Mouse (Mus musculus): Measurements from ENCODE around the gene Gse1. TPM values are rescaled to one million over a fixed set of nuclear protein-coding genes. Genes with fewer than 3 reads are reported as not detected.

Gene Gse1
- polyA plus RNA-seq, 1 experiment = 14.7 TPM

DNA sequence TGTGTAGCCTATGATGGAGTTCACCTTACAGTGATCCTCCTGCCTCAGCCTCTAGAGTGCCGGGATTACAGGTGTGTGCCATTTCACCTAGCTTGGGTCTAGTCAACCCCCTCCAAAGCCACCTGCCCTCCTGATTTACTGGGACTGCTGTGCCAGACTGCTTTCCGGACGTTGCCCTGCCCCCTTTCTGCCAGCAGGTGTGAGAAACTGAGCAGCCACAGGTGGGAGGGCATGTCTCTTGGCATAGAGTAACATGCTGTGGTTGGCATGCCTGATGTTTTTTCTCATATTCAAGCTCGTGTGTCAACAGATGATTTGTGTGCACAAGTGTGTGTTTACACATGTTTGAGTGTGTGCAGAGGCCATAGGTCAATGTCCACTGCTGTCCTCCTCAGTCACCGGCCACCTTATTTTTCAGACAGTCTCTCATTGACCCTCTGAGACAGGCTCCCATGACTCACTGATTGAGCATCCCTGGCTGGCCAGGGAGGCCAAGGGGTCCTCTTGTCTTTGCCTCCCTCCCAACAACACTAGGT is 15.7 kb downstream of the Gse1 start:
- Histone ChIP-seq H3K27me3 (ENCODE audit: control insufficient read depth, insufficient read depth, insufficient read length) (no peaks in the 10 kb centered on the region), H3K36me3 (ENCODE audit: control insufficient read depth, insufficient read depth) (no peaks in the 10 kb centered on the region), H3K4me3 (no peak overlapping the region), H3K4me2 (ENCODE audit: low read depth) (no peak overlapping the region), H3K79me2 (ENCODE audit: control insufficient read depth, insufficient read depth) (peaks cover 35% of the 10 kb centered on the region), H3ac (ENCODE audit: control insufficient read depth, insufficient read length) (no peak overlapping the region)
- TF ChIP-seq TCF3 (IDR thresholded peaks at IDR 0.05; ENCODE audit: insufficient read length, low read depth) = no peak
- TF ChIP-seq POLR2A (IDR thresholded peaks at IDR 0.05; ENCODE audit: insufficient read length, low read depth) = no peak
- no peak for TF ChIP-seq REST (IDR thresholded peaks at IDR 0.05; ENCODE audit: insufficient read depth, insufficient read length)
- TF ChIP-seq E2F4 (IDR thresholded peaks at IDR 0.05; ENCODE audit: insufficient read depth) = no peak
- peak in 2 of 3 experiments; percentile 53 to 75 for TF ChIP-seq MYOD1 (IDR thresholded peaks at IDR 0.05; ENCODE audit: control insufficient read depth in 1 of 3, insufficient read length in 2 of 3, low read depth in 2 of 3)
- TF ChIP-seq SRF (IDR thresholded peaks at IDR 0.05; ENCODE audit: control insufficient read depth, insufficient read length, low read depth) = no peak
- no peak for TF ChIP-seq POLR2AphosphoS2 (IDR thresholded peaks at IDR 0.05; ENCODE audit: insufficient read length, low read depth)
- TF ChIP-seq USF1 (IDR thresholded peaks at IDR 0.05; ENCODE audit: low read depth) = no peak
- no peak for TF ChIP-seq MAX (IDR thresholded peaks at IDR 0.05; ENCODE audit: low read depth)
- peak in 1 of 3 experiments; percentile 80 for TF ChIP-seq MYOG (IDR thresholded peaks at IDR 0.05; ENCODE audit: control insufficient read depth in 1 of 3, insufficient read depth in 1 of 3, insufficient read length in 2 of 3, low read depth in 2 of 3)
- TF ChIP-seq CEBPB (IDR thresholded peaks at IDR 0.05; ENCODE audit: insufficient read depth, poor library complexity, severe bottlenecking) = no peak

GRCm38 (mm10) chr8:120244553-120244952 is 16.3 kb downstream of the Gse1 start:
- H3K27me3 ChIP-seq (ENCODE audit: control insufficient read depth, insufficient read depth, insufficient read length) = no peaks in the 10 kb centered on the region
- H3K36me3 ChIP-seq (ENCODE audit: control insufficient read depth, insufficient read depth) = no peaks in the 10 kb centered on the region
- peaks cover 35% of the 10 kb centered on the region for H3K79me2 ChIP-seq (ENCODE audit: control insufficient read depth, insufficient read depth)
- no peak overlapping the region for H3K4me3 ChIP-seq
- H3K4me2 ChIP-seq (ENCODE audit: low read depth) = no peak overlapping the region
- H3ac ChIP-seq (ENCODE audit: control insufficient read depth, insufficient read length) = no peak overlapping the region
- TF ChIP-seq TCF3 (IDR thresholded peaks at IDR 0.05; ENCODE audit: insufficient read length, low read depth) (no peak), USF1 (IDR thresholded peaks at IDR 0.05; ENCODE audit: low read depth) (no peak), MAX (IDR thresholded peaks at IDR 0.05; ENCODE audit: low read depth) (no peak), POLR2AphosphoS2 (IDR thresholded peaks at IDR 0.05; ENCODE audit: insufficient read length, low read depth) (no peak), REST (IDR thresholded peaks at IDR 0.05; ENCODE audit: insufficient read depth, insufficient read length) (no peak), POLR2A (IDR thresholded peaks at IDR 0.05; ENCODE audit: insufficient read length, low read depth) (no peak), MYOD1 (IDR thresholded peaks at IDR 0.05; ENCODE audit: control insufficient read depth in 1 of 3, insufficient read length in 2 of 3, low read depth in 2 of 3) (no peak), TCF12 (IDR thresholded peaks at IDR 0.05; ENCODE audit: insufficient read depth, poor library complexity, severe bottlenecking) (no peak), E2F4 (IDR thresholded peaks at IDR 0.05; ENCODE audit: insufficient read depth) (no peak), CEBPB (IDR thresholded peaks at IDR 0.05; ENCODE audit: insufficient read depth, poor library complexity, severe bottlenecking) (no peak), SRF (IDR thresholded peaks at IDR 0.05; ENCODE audit: control insufficient read depth, insufficient read length, low read depth) (no peak), MYOG (IDR thresholded peaks at IDR 0.05; ENCODE audit: control insufficient read depth in 1 of 3, insufficient read depth in 1 of 3, insufficient read length in 2 of 3, low read depth in 2 of 3) (no peak)

GRCm38 (mm10) chr8:120247618-120248017 is 19.4 kb downstream of the Gse1 start:
- no peak overlapping the region for H3ac ChIP-seq (ENCODE audit: control insufficient read depth, insufficient read length)
- H3K4me2 ChIP-seq (ENCODE audit: low read depth) = no peak overlapping the region
- TF ChIP-seq MYOD1 (IDR thresholded peaks at IDR 0.05; ENCODE audit: control insufficient read depth in 1 of 3, insufficient read length in 2 of 3, low read depth in 2 of 3) = no peak
- no peak for TF ChIP-seq USF1 (IDR thresholded peaks at IDR 0.05; ENCODE audit: low read depth)
- TF ChIP-seq SRF (IDR thresholded peaks at IDR 0.05; ENCODE audit: control insufficient read depth, insufficient read length, low read depth) = no peak
- TF ChIP-seq E2F4 (IDR thresholded peaks at IDR 0.05; ENCODE audit: insufficient read depth) = no peak
- no peak for TF ChIP-seq MYOG (IDR thresholded peaks at IDR 0.05; ENCODE audit: control insufficient read depth in 1 of 3, insufficient read depth in 1 of 3, insufficient read length in 2 of 3, low read depth in 2 of 3)
- no peak for TF ChIP-seq MAX (IDR thresholded peaks at IDR 0.05; ENCODE audit: low read depth)
- TF ChIP-seq POLR2AphosphoS2 (IDR thresholded peaks at IDR 0.05; ENCODE audit: insufficient read length, low read depth) = no peak
- no peak for TF ChIP-seq REST (IDR thresholded peaks at IDR 0.05; ENCODE audit: insufficient read depth, insufficient read length)
- TF ChIP-seq POLR2A (IDR thresholded peaks at IDR 0.05; ENCODE audit: insufficient read length, low read depth) = no peak
- TF ChIP-seq TCF3 (IDR thresholded peaks at IDR 0.05; ENCODE audit: insufficient read length, low read depth) = no peak
- TF ChIP-seq CEBPB (IDR thresholded peaks at IDR 0.05; ENCODE audit: insufficient read depth, poor library complexity, severe bottlenecking) = no peak
- TF ChIP-seq TCF12 (IDR thresholded peaks at IDR 0.05; ENCODE audit: insufficient read depth, poor library complexity, severe bottlenecking) = no peak
- H3K4me3 ChIP-seq = no peak overlapping the region
- peaks cover 27% of the 10 kb centered on the region for H3K79me2 ChIP-seq (ENCODE audit: control insufficient read depth, insufficient read depth)
- H3K27me3 ChIP-seq (ENCODE audit: control insufficient read depth, insufficient read depth, insufficient read length) = no peaks in the 10 kb centered on the region
- H3K36me3 ChIP-seq (ENCODE audit: control insufficient read depth, insufficient read depth) = no peaks in the 10 kb centered on the region

DNA sequence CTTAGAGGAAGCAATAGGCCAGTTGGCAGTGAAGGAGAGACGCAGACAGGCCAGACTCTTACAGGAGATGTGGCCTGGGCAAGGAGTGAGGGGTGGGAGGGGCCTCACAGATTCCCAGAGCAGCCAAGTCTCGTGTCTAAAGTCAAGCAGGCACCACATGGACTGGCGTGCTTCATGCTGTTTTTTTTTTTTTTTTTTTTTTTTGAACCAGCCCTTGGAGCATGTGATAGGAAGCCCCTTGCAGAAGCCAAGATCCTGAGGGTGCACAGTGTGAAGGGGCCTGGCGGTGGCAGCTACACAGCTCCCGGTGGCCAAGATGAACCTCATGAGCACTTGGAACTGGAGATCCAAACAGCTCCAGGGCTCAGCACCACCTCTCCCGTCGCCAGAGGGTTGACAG is 19.8 kb downstream of the Gse1 start:
- Histone ChIP-seq H3K79me2 (ENCODE audit: control insufficient read depth, insufficient read depth) (peaks cover 31% of the 10 kb centered on the region), H3K27me3 (ENCODE audit: control insufficient read depth, insufficient read depth, insufficient read length) (no peaks in the 10 kb centered on the region), H3K4me3 (no peak overlapping the region), H3ac (ENCODE audit: control insufficient read depth, insufficient read length) (no peak overlapping the region), H3K36me3 (ENCODE audit: control insufficient read depth, insufficient read depth) (no peaks in the 10 kb centered on the region), H3K4me2 (ENCODE audit: low read depth) (no peak overlapping the region)
- no peak for TF ChIP-seq REST (IDR thresholded peaks at IDR 0.05; ENCODE audit: insufficient read depth, insufficient read length)
- no peak for TF ChIP-seq POLR2AphosphoS2 (IDR thresholded peaks at IDR 0.05; ENCODE audit: insufficient read length, low read depth)
- TF ChIP-seq USF1 (IDR thresholded peaks at IDR 0.05; ENCODE audit: low read depth) = no peak
- TF ChIP-seq MYOD1 (IDR thresholded peaks at IDR 0.05; ENCODE audit: control insufficient read depth in 1 of 3, insufficient read length in 2 of 3, low read depth in 2 of 3) = no peak
- TF ChIP-seq POLR2A (IDR thresholded peaks at IDR 0.05; ENCODE audit: insufficient read length, low read depth) = no peak
- no peak for TF ChIP-seq MAX (IDR thresholded peaks at IDR 0.05; ENCODE audit: low read depth)
- TF ChIP-seq SRF (IDR thresholded peaks at IDR 0.05; ENCODE audit: control insufficient read depth, insufficient read length, low read depth) = no peak
- no peak for TF ChIP-seq E2F4 (IDR thresholded peaks at IDR 0.05; ENCODE audit: insufficient read depth)
- no peak for TF ChIP-seq TCF3 (IDR thresholded peaks at IDR 0.05; ENCODE audit: insufficient read length, low read depth)
- TF ChIP-seq CEBPB (IDR thresholded peaks at IDR 0.05; ENCODE audit: insufficient read depth, poor library complexity, severe bottlenecking) = no peak
- no peak for TF ChIP-seq MYOG (IDR thresholded peaks at IDR 0.05; ENCODE audit: control insufficient read depth in 1 of 3, insufficient read depth in 1 of 3, insufficient read length in 2 of 3, low read depth in 2 of 3)
- TF ChIP-seq TCF12 (IDR thresholded peaks at IDR 0.05; ENCODE audit: insufficient read depth, poor library complexity, severe bottlenecking) = no peak

Data from myocyte (in vitro differentiated cells).